Mouse (Mus musculus) cerebellum, adult 11 months (tissue): ENCODE results near the gene Nfe2l2.
"Not testable (repeated sequence)": the region's sequence is repeated elsewhere in the genome, so short reads cannot be mapped to it uniquely, and the experiment has no call there.

Experiments
- DNase-seq: peaks from one replicate; pipeline ENCODE4 v3.0.0; 2022

Nfe2l2 gene

GRCm38 (mm10) chr2:75642795-75643550, 61.5 kb downstream of the Nfe2l2 start:
- no peak for DNase-seq

DNA sequence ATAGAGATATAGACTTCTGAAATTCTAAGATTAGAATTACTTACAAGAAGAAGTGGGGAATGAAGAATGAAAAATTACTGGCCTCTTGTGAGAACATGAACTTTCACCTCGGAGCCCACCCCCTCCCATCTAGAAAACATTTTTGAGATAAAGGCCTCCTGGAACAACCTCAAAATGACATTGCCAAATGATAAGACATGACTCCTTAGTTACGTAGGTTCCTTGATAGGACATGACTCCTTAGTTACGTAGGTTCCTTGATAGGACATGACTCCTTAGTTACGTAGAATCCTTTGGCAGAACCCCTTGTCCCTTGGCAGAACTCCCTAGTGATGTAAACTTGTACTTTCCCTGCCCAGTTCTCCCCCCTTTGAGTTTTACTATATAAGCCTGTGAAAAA, 62.1 kb downstream of the Nfe2l2 start:
- DNase-seq, result not testable (repeated sequence)

- not testable (repeated sequence) for DNase-seq
These were observed 64.9 kb downstream of the Nfe2l2 start for GRCm38 (mm10) chr2:75639535-75639934.

DNA sequence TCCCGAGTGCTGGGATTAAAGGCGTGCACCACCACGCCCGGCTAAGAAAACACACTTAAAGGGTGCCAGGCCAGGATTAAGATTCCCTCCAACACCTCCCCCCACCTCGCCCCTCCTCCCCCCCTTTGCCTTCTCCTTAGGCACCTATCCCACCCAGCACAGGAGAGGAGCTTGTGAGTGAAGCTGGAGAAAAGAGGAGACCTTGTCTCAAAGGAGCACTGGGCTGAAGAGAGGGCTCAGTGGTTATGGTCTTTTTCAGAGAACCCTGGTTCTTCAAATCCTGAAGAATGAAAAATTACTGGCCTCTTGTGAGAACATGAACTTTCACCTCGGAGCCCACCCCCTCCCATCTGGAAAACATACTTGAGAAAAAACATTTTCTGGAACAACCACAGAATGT, 66.6 kb downstream of the Nfe2l2 start:
- not testable (repeated sequence) for DNase-seq

DNA sequence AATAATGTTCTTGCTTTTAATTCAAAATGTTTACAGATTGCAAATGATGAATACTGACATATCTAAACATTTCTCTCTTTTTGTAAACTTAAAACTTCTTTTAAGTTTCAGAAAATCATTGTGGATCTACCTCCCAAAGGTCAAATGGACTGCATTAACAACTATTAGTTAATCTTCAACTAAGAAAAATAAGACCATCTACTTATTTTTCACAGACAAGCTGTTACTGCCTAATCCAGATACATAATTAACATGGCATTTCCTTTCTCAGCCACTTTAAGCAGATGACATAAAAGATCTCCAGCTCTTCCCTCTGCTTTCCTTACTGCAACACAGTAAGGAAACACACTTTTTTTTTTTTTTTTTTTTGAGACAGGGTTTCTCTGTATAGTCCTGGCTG, 67.1 kb downstream of the Nfe2l2 start:
- no peak for DNase-seq

DNA sequence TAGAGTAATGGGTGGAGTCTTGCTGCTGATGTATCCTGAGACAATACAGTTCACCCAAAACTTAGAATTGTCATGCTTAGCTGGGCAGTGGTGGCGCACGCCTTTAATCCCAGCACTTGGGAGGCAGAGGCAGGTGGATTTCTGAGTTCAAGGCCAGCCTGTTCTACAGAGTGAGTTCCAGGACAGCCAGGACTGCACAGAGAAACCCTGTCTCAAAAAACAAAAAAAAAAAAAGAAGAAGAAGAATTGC, 67.5 kb downstream of the Nfe2l2 start:
- not testable (repeated sequence) for DNase-seq

- no peak for DNase-seq
These were observed 68.0 kb downstream of the Nfe2l2 start for GRCm38 (mm10) chr2:75636261-75637054.

- not testable (repeated sequence) for DNase-seq
These were observed 70.0 kb downstream of the Nfe2l2 start for GRCm38 (mm10) chr2:75634431-75634830.

GRCm38 (mm10) chr2:75633784-75634183, 70.7 kb downstream of the Nfe2l2 start:
- no peak for DNase-seq

DNA sequence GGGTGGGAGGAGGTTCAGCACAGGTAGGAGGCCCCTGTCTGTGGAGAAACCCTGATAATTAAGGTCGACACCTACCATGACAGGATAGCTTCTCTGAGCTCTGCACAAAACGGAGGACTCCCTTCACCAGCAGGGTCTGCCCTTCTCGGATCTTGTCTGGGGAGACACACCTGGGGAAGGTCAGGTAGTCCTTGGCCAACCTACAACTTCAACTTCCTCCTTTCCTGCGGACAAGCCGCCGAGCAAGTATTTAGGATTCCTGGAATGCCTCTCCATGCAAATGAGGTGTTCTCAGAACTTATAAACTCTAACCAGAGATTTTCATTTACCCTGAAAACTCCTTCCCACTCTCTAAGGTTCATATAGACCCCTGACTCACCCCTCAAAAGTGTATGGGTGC, 71.1 kb downstream of the Nfe2l2 start:
- DNase-seq, result no peak

DNA sequence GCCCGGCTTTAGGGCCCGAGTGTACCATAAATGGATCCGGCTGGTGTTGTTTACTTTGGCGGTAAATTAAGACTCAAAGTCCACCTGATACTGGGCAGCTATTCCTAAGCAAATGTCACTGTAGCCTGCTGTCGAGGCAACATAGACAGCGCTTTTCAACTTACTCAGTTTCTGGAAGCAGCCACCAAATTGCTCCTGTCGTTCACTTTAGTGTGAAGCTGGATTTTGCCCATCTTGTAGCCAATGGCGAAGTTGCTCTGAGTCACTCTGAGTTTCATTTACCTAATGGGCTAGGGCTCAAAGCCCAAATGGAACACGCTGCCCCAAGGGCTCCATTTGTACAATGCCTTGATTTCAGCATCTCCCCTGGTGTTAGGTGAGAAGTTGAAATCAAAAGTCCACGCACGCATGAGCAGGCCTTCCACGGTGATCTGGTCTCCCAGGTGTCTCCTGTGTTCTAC, 71.7 kb downstream of the Nfe2l2 start:
- DNase-seq, result no peak

- no peak for DNase-seq
These were observed 72.4 kb downstream of the Nfe2l2 start for GRCm38 (mm10) chr2:75632043-75632442.

DNA sequence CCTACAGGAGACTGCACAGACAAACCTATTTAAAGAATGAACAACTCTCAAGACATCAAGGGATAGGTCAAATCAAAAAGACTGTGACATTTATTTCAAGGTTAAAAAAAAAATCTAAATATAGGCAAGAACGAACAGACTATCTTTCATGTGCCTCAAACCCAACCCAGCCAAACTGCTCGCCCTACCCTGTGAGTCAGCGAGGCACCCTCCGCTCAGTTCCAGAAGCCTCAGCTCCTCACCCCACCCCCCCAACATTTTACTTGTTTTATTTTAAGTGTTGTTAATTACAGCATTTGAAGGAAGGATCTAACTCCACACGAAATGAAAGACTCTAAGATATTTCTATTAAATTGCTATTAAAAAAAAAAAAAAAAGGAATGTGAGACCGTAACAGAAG, 73.0 kb downstream of the Nfe2l2 start:
- DNase-seq, result no peak

DNA sequence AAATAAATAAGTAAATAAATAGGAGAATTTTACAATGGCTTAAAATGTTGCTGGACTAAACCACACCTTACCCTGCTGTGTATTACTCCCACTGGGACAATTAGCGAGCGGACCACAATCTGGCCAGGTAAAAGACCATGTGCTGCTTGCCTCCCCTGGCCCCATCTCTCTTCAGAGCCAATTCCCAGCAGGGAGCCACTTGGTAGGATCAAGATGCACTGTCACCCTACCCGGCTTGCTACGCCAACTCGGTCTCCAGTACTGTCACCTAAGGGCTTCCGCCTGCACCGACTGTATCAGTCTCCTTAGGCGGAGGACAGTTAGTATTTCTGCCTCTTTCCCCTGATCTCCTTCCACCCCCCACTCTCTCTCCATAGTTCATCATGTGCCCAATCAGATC, 76.0 kb downstream of the Nfe2l2 start:
- no peak for DNase-seq

- DNase-seq, result no peak
These were observed 77.6 kb downstream of the Nfe2l2 start for GRCm38 (mm10) chr2:75626597-75627440.
